Mouse (Mus musculus) Muller cell, postnatal 12 days (primary cell): ENCODE data around the gene Cacna1a.
A peak's percentile ranks its signal among the peaks of the same experiment; 100 is the strongest.

Experiments used
- DNase-seq: peaks from one replicate; pipeline ENCODE4 v3.0.0-alpha.2; 2015; ENCODE audit errors: inconsistent ontology term

Gene Cacna1a

DNA sequence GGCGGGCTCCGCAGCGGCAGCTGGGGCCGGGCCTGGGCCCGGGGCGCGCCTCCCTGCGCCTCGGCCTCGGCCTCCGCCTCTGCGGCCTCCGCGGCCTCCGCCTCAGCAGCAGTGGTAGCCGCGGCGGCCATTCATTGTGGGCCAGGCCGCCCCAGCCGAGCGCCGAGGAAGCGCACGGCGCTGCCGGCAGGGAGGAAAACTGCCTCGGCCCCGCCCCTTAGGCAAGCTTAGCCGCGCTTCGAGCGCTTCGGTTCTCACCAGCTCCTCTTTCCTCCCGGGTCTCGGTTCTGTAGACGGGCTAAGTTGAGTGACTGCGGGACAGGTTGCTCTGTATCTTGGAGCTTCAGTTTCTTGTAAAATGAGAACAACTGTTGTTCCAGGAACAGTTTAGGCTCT is 299.5 kb downstream of the Cacna1a start, which contains the start of gene Nacc1:
Nacc1 (minus strand) TSS at position 158 of the 396 bp plus-strand sequence.
- peak; percentile 88 for DNase-seq

- peak; percentile 78 for DNase-seq
These were observed 301.1 kb downstream of the Cacna1a start for GRCm38 (mm10) chr8:84689091-84689915.
